Mouse (Mus musculus) fat pad, adult 2 months (tissue): ENCODE measurements around the gene Pmm2.

Source experiments
- DNase-seq: peaks from one replicate; pipeline ENCODE4 v3.0.0-alpha.2; 2011; ENCODE audit warnings: low read depth, low spot score; ENCODE audit errors: extremely low read depth

The Pmm2 gene

DNA sequence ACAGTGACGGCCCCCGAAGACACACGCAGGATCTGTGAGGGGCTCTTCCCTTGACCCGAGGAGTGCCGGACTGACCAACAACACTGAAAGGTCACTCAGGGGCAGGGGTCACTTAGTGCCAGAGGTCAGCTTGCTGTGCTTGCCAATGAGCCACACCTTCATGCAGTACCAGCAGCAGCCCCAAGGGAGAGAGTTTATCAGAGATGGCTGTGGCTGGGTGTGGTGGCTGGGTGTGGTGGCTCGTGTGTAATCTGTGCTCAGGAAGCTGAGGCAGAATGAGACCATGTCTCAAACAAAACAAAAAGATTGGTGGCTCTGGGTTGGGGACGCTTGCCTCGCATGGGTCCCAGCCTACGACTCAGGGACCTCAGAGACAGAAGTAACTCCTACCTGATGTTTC, 18.1 kb downstream of the Pmm2 start:
- no peak for DNase-seq

DNA sequence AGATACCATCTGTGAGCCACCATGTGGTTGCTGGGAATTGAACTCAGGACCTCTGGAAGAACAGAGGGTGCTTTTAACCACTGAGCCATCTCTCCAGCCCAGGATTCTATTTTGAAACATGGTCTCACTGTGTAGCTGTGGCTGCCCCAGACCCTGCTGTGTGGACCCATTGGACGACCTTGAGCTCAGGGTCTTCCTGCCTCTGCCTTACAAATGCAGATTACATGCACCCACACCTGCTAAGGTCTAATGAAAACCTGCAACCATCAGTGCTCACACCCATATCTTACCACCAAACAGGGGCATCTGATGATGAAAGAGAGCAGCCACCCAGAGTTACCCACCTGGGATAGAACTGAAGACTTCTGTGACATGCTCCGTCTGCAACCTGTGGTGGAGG, 18.8 kb downstream of the Pmm2 start:
- DNase-seq: no peak

DNA sequence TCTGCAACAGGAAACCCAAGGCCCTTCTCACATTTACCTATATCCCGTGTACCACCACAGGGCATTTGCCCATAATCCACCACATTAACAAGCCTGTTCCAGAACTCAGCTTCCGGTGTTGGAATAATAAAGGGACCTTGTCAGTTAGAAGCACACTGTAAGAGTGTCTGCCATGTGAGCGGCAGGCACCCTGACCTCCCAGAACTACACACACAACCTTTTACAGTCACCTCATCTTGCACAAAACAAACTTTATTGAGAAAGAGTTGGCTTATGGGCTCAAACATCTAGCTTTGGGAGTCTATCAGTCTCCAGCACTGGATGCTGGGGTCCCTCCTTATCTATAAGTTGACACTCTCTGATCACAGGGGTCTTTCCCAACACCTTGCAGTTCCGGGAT, 20.9 kb downstream of the Pmm2 start:
- no peak for DNase-seq

DNA sequence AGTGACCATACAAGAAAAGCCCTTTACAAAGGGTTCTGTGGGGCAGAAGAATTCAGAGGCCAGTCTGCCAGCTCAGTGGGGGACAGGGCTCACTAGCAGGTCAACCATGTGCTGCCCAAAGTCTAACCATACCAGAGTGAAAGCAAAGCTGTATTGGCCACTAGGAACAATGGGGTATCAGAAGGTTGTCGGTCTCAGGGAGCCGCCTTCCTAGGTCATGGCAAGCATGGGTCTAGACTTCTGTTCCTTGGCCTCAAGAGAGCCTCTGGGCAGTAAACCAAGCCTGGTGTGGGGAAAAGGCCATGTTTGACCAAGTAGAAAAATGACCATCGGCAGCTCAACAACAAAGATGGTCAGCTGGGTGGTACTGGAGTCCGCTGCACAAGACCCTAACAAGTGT, 21.3 kb downstream of the Pmm2 start:
- no peak for DNase-seq

DNA sequence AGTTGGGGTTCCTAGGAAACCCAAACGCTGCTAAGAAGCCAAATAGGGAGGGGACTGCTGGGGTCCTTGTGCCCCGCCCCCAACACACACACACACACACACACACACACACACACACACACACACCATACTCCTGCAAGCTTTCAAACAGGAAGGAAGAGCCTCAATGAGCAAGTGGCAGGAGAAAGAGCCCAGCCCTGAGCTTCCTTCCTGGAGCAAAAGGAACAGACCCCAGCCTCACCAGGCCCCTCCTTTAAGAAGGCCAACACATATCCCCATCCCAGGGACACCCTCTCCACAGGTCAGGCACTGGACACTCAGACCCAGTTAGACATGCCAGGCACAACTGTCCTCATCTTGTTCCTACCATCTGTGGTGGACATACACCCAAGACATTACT, 25.5 kb downstream of the Pmm2 start:
- DNase-seq: no peak

DNA sequence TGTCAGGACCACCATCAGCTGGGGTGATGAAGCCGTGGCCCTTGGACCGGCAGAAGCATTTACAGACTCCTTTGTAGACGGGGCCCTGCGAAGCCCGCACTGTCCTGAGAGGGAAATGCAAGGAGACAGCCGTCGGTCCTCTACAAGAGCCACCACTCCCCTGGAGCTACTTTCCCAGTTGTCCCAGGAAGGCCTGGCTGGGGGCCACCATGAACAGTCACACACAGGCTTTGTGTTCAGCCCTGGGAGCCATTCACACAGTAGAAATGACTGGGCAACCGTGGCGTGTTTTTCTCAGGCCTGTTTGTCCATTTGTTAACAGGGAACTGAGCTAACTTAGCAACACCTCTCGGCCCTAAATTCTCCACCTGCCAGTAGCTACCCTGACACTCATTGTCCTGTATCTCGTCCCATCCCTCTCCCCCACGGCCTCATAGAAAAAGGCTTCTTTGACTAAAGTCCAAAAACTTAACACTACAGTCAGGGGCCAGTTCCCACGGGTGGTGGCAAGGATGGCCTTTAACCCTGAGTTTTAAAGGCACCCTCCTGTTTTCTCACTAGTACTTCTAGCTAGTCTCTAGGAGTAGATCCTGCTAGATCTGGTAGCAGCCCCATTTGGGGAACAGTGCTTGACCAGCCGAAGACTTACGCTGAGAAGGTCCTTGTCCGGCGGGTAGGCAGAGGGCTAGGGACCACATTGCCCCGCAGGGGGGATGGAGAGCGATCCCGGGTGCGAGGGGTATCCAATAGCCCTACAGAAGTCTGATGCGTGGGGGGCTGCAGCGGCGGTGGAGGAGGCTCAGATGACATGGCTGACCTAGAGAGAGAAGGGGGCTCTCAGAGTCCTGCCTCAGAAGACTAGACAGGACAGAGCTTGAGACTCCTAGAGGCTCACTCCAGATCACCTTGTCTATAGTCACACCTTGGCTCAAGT, 26.4 kb downstream of the Pmm2 start:
- DNase-seq: no peak

DNA sequence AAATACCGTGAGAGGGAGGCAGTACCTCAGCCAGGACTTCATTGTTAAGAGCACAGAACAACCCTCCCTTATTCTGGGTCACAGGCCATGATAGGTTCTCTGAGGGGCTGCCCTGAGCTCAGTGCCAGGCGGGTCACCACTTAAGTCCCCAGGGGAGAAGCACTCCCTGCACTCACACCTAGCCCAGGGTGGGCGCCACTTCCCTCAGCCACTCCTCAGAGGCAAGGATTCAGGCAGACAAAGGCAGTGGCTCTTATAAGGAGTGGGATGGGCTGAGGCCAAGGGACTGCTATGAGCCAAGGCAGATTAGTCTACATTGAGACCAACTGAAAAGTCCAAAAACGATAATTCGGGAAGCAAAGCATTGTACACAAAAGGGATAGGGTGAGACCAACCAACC, 27.9 kb downstream of the Pmm2 start:
- DNase-seq: no peak

DNA sequence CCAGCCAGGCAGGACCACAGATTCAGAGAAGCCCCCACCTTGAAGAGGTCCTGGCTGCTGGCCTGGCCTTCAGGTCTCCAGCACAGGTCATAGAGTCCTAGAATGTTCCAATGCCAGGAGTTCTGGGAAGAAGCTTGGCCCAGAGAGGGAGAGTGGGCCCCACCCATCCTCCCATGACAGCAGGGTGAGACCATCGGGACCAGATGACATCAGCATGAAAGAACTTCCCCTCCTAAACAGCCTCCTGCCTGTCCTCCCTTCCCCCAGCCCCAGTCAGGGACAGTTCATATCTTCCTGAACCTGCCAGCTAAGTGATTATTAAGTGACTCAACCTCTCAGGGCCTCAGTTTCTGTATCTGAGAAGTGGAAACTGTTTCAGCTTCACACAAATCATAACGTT, 29.0 kb downstream of the Pmm2 start:
- no peak for DNase-seq

DNA sequence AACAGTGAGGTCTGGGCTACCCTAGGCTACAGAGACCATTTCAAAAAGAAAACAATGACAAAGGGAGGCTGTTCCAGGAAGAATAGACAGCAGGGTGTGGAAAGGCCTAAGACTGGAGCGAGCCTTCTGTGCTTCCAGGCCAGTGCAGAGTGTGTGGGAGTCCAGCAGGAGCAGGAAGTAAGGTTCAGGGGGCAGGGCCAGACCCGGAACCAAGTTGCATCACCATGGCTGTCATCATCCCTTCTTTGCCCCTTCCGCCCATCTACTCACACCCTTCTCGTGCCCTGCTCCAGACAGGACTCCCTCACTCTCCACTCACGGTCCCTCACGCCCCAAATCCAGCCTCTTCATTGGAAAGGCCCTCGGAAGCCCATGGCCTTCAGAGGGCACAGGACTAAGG, 29.8 kb downstream of the Pmm2 start:
- no peak for DNase-seq

DNA sequence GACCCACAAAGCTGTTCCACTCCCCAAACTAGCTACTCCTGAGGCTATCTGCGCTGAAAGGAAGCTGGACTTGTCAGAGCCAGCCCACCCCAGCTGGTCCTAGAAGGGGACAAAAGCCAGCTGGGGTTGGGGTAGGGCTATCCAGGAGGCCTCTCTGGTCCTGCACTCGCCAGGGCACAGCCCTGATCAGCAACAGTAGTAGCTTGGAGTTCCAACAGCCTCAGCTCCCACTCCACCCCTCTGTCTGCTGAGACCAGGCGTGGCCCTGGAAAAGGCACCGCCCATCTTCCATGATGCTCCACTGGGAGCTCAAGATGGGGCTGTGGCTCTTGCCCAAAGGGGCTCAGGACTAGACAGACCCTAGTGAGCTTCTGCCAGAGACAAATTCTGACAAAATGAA, 30.3 kb downstream of the Pmm2 start:
- no peak for DNase-seq

DNA sequence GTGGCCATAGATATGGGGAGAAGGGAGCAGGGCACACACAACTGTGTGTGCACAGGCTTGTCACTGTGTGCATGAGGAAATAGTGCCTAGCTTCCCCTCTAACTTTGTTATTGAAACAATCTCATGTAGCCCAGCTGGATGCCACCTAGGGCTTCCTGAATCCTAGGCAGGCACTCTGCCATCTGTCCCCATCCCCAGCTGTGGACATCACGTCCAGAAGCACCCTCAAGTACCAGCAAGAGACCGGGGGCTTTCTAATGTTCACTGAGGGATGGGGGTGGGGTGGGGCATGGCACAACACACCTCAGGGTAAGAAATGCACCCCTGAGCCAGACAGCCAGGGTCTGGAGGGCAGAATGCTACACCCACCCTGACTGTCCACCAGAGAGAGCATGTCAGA, 30.9 kb downstream of the Pmm2 start:
- no peak for DNase-seq

DNA sequence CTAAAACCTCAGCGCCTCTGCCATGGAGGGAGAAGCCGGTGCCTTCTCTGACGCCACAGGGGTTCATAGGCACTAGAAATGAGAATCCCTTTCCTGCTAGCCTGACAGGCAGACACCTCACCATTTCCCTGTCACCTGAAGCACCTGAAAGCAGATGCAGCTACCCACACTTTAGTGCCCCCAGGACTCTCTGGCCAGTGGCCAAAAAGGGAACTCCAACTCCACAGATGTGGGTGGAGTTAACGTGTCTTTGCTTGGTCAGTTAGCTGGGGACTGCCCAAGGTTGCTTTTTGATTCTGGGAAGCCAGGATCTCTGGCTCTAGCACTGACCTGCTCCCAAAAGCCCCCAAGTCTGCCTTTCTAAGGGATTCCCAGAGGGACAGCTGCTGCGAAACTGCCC, 32.0 kb downstream of the Pmm2 start:
- DNase-seq: no peak

DNA sequence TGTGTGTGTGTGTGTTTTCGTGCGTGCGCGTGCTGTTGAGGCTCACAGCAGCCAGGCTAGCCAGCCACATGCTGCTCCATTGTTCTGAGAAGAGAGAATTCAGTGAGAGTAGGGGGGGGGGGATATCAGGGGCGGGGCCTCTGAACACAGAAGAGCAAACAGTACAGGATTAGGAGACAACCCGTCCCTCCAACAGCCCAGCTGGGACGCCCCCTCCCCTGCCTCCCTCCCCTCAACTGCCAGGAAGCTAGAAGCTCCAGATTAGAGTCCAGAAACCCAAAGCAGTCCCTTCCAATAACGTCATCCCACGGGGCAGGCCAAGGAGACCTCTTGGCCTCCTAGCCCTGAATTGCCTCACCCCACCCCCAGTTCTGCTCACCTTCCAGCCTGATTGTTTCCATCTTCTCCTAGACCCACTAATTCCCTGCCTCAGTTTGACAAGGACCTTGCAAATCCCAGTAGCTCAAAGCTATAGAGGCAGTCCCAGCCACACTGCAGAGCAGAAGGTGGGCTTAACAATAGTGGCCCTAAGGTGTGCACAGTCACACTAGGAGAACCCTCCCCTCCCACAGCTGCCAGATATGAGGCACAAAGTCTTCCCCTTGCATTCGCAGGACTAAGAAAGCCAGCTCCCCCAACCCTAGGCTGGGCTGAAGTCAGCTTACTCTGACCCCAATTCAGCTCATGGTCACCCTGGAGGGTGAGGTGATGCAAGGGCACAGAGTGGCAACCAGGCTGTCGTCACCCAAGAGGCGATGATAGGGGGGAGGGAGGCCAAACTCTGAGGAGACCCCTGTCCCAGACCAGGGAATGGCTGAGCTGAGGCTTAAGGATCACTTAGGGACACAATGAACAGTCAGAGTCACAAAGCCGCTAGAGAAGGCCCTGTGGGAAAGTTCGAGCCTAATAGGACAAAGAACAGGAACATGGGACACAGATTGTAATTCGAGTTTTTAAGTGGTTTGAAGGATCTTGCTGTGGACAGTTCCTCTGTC, 32.9 kb downstream of the Pmm2 start:
- DNase-seq: no peak

DNA sequence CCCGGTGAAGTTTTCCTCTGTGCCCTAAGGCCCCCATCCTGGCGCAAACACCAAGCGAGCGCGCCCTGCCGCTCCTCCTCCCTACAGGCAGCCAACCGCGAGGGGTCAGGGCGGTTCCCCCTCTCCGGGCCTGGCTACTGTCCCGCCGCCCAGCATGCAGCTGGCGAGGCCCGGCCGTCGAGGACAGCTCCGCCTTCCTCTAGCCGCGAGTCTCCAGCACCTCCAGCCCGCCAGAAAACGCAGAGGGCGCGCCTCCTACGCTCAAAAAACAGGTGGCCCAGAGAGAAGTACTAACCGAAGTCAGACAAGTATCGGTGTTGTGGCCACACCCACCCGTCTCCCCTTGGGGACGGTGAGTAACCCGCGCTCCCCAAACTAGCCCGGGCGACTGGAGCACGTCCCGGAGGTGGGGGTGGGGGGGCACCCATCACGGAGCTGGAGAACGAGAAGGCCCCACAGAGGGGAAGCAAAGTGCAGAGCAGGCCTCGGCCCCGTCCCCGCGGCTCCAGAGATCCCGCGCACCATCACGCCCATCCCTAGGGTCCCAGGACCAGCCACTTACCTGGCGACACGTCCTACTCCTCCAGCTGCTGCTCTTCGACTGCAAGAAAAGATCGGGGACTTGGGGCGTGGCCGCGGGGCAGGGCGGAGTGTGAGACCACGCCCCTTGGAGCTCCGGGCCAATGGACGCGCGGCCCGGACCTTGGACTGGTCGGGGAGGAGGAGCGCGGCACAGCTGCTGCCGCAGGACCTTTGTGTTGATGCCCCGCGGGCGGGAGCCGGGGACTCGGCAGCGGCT, 34.3 kb downstream of the Pmm2 start, which contains the start of gene Carhsp1:
Gene Carhsp1, minus strand, starts transcription at position 605 of the 799 bp plus-strand sequence.
- no peak for DNase-seq

DNA sequence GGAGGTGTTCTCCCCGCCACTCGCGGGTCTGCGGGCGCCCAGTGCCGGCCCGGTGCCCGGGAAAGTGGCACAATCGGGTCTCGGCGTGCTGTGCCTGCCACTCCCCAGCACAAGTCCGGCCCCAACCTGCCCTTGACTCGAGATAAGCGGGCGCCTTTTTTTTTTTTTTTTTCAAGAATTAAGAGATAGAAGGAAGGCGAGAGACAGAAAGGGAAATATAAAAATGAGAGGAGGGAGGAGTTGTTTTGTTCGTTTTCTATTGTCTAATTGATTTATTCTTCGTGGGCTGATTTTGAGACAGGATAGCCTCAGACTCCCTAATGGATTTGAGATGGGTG, 34.8 kb downstream of the Pmm2 start:
- no peak for DNase-seq

DNA sequence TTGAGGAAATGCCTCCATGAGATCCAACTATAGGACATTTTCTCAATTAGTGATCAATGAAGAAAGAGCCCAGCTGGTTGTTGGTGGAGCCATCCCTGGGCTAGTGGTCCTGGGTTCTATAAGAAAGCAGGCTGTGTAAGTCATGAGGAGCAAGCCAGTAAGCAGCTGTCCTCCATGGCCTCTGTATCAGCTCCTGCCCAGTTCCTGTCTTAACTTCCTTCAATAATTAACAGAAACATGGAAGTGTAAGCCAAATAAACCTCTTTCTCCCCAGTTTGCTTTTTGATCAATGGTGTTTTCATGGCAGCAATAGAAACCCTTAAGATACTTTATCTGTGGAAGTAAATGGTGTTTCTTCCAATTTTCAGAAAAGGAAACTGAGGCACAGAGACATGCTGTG, 35.3 kb downstream of the Pmm2 start:
- DNase-seq: no peak

DNA sequence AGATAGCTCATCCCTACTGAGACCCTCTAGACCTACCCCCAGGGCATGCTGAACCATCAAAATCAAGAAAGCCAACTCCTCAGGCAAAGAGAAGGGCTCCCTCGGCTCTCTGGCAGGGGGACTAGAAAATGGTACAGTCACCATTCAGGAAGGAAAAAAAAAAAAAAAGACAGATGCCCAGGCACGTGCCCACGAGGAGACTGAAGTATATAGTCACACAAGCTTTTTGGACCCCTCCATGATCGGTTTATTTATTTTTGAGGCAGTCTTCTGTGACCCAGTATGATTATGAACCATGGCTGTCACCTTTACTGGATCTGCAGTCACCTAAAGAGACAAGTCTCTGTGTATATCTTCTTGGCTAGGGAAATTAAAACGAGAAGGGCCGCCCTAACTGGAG, 35.9 kb downstream of the Pmm2 start:
- no peak for DNase-seq

DNA sequence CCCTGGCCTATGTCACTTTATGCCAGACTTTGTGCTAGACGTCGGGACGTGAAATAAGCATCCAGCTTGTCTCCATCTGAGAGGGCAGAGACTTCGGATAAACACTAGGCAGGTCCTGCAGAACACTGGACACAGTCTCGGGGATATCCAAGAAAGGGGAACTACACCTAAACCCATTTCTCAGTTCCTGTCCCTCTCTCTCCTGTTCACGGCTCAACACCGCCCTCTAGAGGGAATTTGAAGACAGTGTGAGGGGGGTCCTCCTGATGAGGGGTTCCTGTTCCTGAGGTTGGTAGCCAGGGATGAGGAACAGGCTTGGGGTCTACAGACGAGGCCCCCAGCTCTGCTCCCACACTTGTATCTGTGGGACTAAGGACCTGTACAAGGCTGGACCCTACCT, 36.7 kb downstream of the Pmm2 start:
- no peak for DNase-seq

DNA sequence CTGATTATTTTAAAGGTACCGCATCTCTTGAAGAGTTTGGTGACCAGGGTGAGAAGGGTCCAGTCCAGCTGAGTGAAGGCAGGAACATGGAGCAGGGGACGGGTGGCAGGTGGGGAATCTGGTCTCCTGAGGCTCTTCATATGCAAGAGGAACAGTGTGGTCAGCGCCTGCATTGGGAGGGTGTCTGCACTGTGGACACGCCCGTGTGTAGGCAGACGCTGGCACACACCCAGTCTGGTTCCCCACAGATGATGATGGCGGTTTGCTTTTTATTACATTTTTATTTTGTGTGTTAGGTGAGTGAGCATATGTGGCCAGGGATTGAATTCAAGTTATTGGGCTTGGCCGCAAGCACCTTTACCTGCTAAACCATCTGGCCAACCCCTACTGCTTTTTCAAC, 38.1 kb downstream of the Pmm2 start:
- DNase-seq: no peak

DNA sequence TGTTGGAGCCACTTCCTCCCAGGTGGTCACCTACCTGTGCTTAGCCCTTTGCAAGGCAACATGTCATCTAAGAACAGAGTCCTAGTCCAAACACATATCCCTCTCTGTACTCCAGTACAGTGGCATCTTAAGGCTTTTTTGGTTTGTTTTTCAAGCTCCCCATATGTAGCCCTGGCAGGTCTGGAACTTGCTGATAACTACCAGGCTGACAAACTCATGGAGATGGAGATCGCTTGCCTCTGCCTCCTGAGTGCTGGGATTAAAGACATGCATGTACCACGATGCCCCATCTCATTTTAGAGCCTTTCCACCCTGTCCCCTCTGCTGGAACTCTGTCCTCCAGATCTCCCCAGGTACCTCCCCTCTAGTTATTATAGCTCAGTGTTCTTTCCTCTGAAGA, 38.8 kb downstream of the Pmm2 start:
- DNase-seq: no peak

DNA sequence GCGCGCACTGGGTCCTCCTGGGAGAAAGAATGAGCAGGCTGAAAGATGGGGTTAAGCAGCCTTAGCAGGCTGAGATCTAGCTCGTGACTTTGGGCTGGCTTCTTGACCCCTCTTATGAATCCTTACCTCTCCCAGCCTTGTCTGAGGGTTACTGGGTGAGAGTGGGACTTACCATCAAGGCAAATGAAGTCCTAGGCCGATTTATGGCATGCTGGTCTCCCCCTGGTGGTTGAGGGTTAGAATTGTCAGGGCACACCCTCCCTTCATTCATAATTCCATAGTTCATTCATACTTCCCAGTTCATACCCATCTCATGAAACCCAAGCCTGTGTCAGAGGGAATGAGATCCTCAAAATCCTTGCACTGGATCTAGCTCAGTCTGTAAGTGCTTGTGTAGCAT, 39.3 kb downstream of the Pmm2 start:
- DNase-seq: no peak
